Mouse (Mus musculus) spleen, adult 2 months (tissue): ENCODE data around the gene Ppp1r8.

ENCODE experiments used
- CTCF ChIP-seq: fragments of 200-500 bp; IDR thresholded peaks from 2 replicates; pipeline ENCODE4 v1.5.1; 2011; ENCODE audit warnings: mild to moderate bottlenecking, inconsistent platforms; ENCODE audit not compliant: insufficient read depth, insufficient read length, insufficient replicate concordance; ENCODE audit errors: extremely low read depth
- POLR2A ChIP-seq: fragments of 200-500 bp; IDR thresholded peaks from 2 replicates; pipeline ENCODE4 v1.6.1; 2011; ENCODE audit warnings: low read depth, low read length, inconsistent platforms

DNA sequence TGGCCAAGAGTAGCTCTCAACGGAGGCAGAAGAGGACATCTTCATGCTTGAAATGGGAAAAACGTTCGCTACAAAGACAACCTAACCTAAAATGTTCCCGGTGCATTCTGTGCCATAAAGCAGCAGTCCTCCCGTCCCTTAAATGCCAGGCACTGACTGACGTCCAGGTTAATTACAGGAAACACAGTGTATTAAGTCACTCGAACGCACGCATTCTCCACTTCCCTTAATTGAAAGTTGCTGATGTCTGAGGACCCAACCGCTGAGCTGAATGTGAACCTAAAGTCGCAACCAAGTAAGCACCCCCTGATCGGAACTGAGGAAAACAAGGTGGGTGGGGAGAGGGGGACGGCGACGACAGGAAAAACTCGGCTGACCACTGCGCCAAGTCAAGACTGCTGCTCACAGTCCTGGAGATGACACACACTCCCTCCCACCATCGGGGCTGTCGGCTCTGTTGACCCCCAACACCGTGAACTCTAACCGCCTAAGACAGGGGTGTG is 40.6 kb upstream of the Ppp1r8 start:
- no peak for TF ChIP-seq CTCF
- no peak for TF ChIP-seq POLR2A
